Mouse (Mus musculus) adrenal gland, adult 2 months (tissue): Measurements from ENCODE around the gene Slc22a5. TPM values are rescaled to one million over a fixed set of nuclear protein-coding genes. Genes with fewer than 3 reads are reported as not detected.

Experiments used
- DNase-seq: peaks from one replicate; pipeline ENCODE4 v3.0.0; 2021
- polyA plus RNA-seq: library from polyadenylated mRNA; depleted of rRNA; stranded (reverse); fragments of >200 nt; gene quantifications from 2 replicates; pipeline ENCODE4 v1.2.3, GENCODE M21; 2012; rRNA removed
- total RNA-seq, 2 experiments: library from RNA; stranded (reverse); gene quantifications; 2 replicates each; pipeline ENCODE4 v1.2.3; 2021

The Slc22a5 gene
- total and polyA plus RNA-seq, 3 experiments = 38.8 to 41.9 (median 39.3) TPM

GRCm38 (mm10) chr11:53841514-53841913 lies 49.9 kb downstream of the Slc22a5 start:
- DNase-seq = no peak

GRCm38 (mm10) chr11:53839663-53840642 lies 51.5 kb downstream of the Slc22a5 start:
- no peak for DNase-seq

- DNase-seq = no peak
Measured at GRCm38 (mm10) chr11:53839147-53839546, 52.3 kb downstream of the Slc22a5 start.

- DNase-seq = no peak
Measured at GRCm38 (mm10) chr11:53837731-53838130, 53.7 kb downstream of the Slc22a5 start.

GRCm38 (mm10) chr11:53835379-53836010 lies 56.0 kb downstream of the Slc22a5 start:
- no peak for DNase-seq

- DNase-seq = no peak
Measured at GRCm38 (mm10) chr11:53825409-53825808, 66.1 kb downstream of the Slc22a5 start.

GRCm38 (mm10) chr11:53821945-53822338 lies 69.5 kb downstream of the Slc22a5 start:
- no peak for DNase-seq

- no peak for DNase-seq
Measured at GRCm38 (mm10) chr11:53821230-53821944, 70.1 kb downstream of the Slc22a5 start.

- no peak for DNase-seq
Measured at GRCm38 (mm10) chr11:53820516-53821170, 70.8 kb downstream of the Slc22a5 start.

GRCm38 (mm10) chr11:53819511-53819910 lies 71.9 kb downstream of the Slc22a5 start:
- DNase-seq = no peak

GRCm38 (mm10) chr11:53818794-53819193 lies 72.7 kb downstream of the Slc22a5 start:
- DNase-seq = peak; percentile 40

- DNase-seq = no peak
Measured at GRCm38 (mm10) chr11:53816841-53817375, 74.6 kb downstream of the Slc22a5 start.

- DNase-seq = no peak
Measured at GRCm38 (mm10) chr11:53814810-53815209, 76.7 kb downstream of the Slc22a5 start.

Other genes with a start within 250 kb of the Slc22a5 start
- gene Rad50, start 184.3 kb downstream of the Slc22a5 start, total RNA-seq = 10 to 100 TPM; 11.6 to 13.8 TPM
- gene Rad50, start 184.3 kb downstream of the Slc22a5 start, polyA plus RNA-seq = 2.6 and 3.6 TPM in 2 replicates
- not detected for gene Il5, start 170.9 kb downstream of the Slc22a5 start, total RNA-seq
- gene Il5, start 170.9 kb downstream of the Slc22a5 start, polyA plus RNA-seq = 0.06 and 0.12 TPM in 2 replicates
- gene Irf1, start 121.6 kb downstream of the Slc22a5 start, total RNA-seq = 10 to 100 TPM; 22.7 to 35.5 TPM
- 43.7 and 59.0 TPM in 2 replicates for gene Irf1, start 121.6 kb downstream of the Slc22a5 start, polyA plus RNA-seq
- gene Gm17334, start 118.5 kb downstream of the Slc22a5 start, total RNA-seq = under 1 TPM; 0.43 to 0.45 TPM
- gene Gm17334, start 118.5 kb downstream of the Slc22a5 start, polyA plus RNA-seq = 1.4 and 1.5 TPM in 2 replicates
- 10 to 100 TPM in 1 of 2 experiments, 1 to 10 TPM in 1; 8.4 to 10.8 TPM for gene Gm12216, start 32.4 kb downstream of the Slc22a5 start, total RNA-seq
- gene Gm12216, start 32.4 kb downstream of the Slc22a5 start, polyA plus RNA-seq = 8.4 and 9.6 TPM in 2 replicates
- 1 to 10 TPM; 2.8 to 5.3 TPM for gene Slc22a21, start 88.7 kb upstream of the Slc22a5 start, total RNA-seq
- gene Slc22a21, start 88.7 kb upstream of the Slc22a5 start, polyA plus RNA-seq = 3.3 and 3.9 TPM in 2 replicates
- 10 to 100 TPM in 1 of 2 experiments, 1 to 10 TPM in 1; 7.1 to 10.8 TPM for gene Slc22a4, start 136.4 kb upstream of the Slc22a5 start, total RNA-seq
- gene Slc22a4, start 136.4 kb upstream of the Slc22a5 start, polyA plus RNA-seq = 7.1 and 10.3 TPM in 2 replicates
- gene Pdlim4, start 177.4 kb upstream of the Slc22a5 start, total RNA-seq = 10 to 100 TPM; 16.1 to 18.7 TPM
- gene Pdlim4, start 177.4 kb upstream of the Slc22a5 start, polyA plus RNA-seq = 86.7 and 101 TPM in 2 replicates
- gene P4ha2, start 208.4 kb upstream of the Slc22a5 start, total RNA-seq = 10 to 100 TPM; 36.5 to 39.6 TPM
- 10.9 and 12.1 TPM in 2 replicates for gene P4ha2, start 208.4 kb upstream of the Slc22a5 start, polyA plus RNA-seq